Mouse (Mus musculus): ENCODE results near the gene Hmbs.
A peak's percentile ranks its signal among the peaks of the same experiment; 100 is the strongest.
"Not testable (repeated sequence)": the region's sequence is repeated elsewhere in the genome, so short reads cannot be mapped to it uniquely, and the experiment has no call there.

Hmbs gene

DNA sequence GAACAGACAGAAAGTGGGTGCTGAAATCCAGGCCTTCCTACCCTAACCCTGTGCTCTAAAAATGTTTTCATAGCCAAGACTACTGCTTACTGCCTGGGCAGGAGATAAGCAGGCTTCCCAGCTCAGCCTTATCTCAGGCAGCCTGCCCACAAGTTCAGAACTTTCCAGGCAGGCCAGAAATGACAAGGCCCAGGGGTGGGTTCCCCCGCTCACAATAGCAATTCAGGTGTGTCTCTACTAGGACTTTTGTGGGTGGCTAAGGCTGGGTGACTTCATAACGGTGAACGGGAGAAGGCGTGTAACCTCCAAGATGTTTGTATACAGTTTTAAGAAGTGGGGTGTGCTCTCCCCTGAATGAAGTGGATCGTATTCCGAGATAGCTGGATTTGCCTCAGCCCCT lies 738 bp downstream of the Hmbs start:
- peak in 1 of 2 experiments; percentile 22 for DNase-seq

DNA sequence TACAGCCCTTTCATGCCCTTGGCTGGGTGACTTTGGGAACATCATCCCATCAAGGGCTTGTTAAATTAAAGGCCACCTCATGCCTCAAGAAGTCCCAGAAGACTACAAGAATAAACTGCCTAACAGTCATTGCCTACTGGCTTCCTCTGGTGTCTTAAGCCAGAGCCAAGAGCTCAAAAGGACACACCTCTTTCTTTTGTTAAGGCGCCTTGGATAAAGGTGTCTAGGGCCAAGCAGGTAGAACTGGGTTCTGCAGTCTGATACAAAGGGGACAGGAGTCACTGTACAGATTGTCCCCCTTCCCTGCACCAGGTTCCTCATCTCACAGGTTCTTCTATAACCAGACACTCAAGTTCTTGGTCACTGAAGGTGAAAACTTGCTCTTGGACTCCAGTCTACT lies 1.4 kb downstream of the Hmbs start:
- DNase-seq: no peak

DNA sequence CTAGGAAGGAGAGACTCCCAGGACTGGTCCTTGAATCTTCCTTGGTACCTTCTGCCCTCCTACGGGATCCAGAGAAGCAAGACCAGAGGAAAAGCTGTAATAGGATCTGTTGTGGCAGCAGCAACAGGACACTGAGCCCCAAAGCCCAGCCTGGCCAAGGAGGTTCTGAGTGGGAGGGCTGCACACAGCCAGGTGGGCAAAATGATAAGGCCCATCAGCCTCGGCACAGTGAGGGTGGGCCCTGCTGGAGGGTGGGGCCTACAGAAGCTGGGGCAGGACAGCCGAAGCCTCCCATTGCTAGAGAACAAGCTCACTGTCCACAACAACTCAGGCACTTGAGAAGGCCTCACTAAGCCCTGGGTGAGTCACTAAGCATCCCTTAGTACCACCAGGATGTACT lies 1.9 kb downstream of the Hmbs start:
- no peak for DNase-seq

DNA sequence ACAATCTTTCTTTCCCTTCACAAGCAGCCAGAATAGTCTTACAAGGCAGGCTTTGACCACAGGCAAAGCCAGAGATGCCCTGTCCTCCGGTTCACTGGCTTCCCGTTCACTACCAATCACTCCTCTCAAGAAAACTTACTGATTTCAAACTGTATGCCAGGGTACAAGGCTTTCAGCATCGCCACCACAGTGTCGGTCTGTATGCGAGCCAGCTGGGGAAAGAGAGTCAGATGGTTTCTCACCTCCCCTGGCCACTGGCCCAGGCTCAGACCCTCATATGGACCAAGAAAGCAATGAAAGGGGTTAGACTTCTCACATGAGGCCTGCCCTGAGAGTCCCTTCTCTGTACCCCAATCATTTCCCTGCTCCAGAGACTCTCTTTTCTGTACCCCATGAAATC lies 2.5 kb downstream of the Hmbs start:
- DNase-seq: no peak

DNA sequence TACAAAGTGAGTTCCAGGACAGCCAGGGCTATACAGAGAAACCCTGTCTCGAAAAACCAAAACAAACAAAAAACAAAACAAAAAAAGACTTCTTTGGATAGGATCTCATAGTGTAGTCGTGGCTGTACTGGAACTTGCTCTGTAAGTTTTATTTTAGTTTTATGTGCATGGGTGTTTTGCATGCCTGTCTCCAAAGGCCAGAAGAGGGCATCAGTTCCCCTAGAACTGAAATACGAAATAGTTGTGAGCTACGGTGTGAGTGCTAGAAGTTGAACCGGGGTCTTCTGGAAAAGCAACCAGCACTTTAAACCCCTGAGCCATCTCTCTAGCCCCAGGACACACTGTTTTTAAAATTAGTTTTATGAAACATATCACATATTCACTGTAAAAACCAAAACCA lies 5.5 kb downstream of the Hmbs start:
- DNase-seq: no peak

DNA sequence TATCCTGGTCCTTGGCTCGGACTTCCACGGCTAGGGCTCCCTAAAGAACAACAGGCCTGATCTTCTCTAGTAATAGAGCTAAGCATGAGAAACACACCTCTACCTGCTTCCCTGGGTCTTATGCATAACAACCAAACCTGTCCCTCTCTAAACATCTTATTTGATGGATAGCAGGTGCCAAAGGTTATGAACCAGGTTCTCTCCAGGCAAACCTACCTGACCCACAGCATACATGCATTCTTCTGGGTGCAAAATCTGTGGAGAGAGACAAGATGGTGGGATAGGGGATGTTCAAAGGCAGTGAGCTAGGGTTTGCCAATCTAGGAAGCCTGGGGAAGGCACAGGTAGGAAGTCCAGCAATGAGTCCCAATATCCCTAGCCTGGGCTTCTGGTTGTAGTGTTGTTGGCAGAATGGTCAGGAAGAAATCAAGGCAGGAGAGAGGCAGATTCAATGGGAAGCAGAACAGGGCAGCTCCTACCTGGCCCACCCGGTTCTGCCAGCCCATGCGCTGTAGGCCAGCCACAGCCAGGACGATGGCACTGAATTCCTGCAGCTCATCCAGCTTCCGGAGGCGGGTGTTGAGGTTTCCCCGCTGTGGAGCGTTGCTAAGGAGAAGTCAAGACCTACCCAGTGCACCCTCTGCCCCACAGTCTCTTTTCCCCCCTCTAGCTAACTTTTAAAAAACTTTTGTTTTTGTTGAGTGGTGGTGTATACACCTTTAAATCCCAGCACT lies 6.4 kb downstream of the Hmbs start:
- no peak for DNase-seq

DNA sequence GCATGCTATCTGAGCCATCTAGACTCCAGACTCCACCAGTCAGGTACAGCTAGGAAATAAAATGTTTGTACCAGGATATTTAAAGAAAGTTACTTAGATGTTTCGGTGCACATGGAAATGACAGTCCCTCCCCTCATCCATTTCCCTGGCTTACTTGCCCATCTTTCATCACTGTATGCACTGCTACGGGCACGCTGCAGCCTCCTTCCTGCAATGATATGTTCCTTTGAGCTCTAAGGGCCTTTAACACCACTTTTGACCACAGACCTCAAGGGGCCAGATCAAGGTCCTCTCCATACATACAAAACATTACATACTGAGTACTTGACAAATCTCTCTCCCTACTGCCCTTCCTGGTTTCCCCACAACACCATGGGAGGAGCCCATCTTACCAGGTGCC lies 7.1 kb downstream of the Hmbs start:
- DNase-seq: no peak

DNA sequence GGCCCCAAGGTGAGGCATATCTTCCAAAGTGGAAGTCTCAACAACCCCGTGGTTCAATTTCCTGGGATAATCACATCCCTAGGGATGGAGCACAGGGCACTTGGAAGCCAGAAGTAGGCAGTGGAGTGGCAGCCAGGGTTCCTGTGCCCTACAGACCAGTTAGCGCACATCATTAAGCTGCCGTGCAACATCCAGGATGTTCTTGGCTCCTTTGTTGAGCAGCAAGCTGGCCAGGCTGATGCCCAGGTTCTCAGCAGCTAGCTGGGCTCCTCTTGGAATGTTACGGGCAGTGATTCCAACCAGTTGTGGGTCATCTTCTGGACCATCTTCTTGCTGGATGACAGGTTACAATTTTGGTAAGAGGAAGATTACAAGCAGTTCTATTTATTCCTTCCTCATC lies 7.5 kb downstream of the Hmbs start:
- not testable (repeated sequence) for DNase-seq

DNA sequence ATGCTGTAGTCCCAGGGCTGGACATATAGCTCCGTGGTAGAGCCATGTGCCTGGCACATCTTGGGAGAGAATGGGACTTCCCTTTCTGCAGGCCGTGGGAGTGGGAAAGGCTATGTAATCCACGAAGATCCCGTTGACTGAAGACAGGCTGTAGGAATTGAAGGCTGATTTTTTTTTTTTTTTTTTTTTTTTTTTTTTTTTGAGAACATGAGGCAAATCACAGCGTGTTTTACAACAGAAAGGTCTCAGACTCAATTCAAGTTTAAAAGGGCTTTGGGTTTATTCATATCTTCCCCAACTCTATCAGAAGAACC lies 8.0 kb downstream of the Hmbs start:
- DNase-seq: no peak

DNA sequence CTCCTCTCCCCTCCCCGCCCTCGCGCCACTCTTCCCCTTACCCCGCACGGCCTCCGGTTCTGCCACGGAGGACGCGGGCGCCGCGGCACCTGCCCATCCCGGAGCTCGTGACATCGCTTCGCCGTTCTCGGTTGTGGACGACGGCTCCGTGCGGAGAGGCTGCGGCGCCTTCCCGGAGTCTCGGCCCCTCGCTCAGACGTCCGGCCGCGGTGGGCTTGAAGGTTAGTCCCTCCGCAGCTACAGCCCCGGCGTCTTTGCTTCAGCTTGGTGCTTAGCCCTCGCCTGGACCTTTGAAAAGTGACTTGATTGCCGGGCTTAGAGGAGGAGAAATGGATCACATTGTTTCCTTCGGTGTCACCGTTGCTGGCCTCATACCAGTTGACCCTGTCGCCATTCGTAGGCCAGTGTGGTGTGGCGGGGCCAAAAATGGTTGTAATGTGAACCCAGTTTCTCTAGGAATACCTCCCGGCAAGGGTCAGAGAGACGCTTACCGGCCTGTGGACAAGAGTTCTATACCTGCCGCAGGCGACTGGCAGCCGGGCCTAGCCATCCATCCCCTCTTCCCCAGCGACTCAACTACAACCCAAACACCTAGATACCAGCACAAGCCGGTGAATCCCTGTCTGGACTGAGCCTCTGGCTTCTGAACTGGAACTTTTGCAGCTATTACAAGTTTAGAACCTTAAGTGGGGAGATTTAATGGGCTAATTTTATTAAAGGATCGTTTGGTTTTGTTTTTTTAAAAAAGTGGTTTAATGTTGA lies 8.5 kb downstream of the Hmbs start:
- DNase-seq: no peak

DNA sequence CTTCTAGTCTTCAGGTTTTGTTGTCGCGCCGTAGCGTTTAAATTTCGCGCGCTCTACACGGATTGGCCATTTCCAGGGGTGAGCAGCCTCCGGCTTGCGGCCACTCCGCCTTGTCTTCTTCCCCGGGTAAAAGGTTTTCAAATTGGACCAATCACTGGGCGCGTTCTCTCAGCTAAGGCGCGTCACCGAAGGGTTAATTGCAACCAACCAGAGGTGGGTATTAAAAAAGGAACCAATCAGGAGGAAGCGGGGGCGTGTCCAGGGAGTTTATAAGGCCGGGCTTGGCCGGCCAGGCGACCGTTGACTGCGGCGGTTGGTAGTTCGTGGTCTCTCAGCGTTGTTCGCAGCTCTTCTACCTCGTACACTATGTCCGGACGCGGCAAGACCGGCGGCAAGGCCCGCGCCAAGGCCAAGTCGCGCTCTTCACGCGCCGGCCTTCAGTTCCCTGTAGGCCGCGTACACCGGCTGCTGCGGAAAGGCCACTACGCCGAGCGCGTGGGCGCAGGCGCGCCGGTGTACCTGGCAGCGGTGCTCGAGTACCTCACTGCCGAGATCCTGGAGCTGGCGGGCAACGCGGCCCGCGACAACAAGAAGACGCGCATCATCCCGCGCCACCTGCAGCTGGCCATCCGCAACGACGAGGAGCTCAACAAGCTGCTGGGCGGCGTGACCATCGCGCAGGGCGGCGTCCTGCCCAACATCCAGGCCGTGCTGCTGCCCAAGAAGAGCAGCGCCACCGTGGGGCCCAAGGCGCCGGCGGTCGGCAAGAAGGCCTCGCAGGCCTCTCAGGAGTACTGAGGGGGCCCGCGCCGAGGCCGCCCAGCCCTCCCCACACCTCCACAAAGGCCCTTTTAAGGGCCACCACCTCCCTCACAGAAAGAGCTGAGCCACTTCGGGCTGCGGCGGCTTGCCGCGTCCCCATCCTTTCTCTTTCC lies 9.4 kb downstream of the Hmbs start, which contains the start of gene H2afx:
TSS of gene H2afx (plus strand) at position 299 of the 935 bp plus-strand sequence.
- DNase-seq: peak; percentile 98

DNA sequence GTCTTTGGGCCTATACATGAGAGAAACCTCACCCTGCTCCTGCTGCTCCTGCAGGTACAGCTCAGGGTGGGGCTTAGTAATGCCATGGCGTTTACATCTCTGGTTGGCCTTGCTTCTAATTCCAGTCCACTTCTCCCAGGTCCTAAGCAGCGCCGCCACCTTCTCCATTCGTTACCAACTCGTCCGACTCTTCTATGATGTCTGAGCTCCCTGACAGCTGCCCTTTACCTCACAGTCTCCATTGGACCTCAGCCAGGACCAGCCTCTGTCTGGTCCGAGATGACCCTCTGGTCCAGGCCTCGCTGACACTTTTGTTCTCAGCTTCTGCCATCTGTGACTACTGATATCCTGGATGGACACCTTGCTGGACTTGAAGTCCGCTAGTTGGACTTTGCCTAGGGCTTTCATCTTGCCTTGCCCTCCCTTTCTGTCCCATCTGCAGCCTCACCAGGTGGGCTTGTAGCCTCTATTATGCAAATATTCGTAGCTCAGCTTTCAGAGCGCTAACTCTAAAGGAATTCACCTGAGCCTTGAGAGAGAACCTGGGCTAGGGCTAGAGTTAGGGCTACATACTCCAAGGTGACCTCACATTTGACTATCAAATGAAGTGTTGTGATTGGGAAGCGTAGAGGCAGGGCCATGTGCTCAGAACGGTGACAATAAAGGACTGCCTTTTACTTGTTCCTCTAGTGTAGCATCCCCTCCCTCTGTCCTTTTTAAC lies 10.9 kb downstream of the Hmbs start:
- DNase-seq: no peak

DNA sequence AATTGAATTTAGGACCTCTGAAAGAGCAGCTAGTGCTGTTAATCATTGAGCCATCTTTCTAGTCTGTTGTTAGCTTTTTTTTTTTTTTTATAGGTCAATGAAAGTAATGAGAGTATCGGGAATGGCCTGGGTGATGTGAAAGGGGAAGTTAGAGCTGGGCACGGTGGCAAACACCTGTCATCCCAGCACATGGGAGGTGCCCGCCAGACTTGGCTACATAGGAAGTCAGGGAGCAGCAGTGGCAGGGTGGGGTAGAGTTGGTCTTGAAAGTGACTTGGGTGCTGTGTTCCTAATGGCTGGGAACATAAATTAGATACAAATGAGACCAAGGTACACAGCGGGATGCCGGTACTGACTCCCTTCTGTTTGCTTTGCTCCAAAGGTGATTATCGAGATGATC lies 13.3 kb downstream of the Hmbs start:
- DNase-seq: no peak

DNA sequence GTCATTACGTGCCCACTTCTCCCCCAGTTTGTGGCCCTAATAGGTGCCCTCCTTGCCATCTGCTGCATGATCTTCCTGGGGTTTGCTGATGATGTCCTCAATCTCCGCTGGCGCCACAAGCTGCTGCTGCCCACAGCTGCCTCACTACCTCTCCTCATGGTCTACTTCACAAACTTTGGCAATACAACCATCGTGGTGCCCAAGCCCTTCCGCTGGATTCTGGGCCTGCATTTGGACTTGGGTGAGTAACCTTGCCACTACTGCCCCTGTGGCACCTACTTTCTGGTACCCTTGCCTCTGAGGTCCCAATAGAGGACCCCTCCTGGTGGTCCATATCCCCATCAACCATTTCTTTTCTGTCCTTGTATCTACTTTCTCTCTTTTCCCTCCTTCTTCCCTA lies 16.1 kb downstream of the Hmbs start:
- no peak for DNase-seq

DNA sequence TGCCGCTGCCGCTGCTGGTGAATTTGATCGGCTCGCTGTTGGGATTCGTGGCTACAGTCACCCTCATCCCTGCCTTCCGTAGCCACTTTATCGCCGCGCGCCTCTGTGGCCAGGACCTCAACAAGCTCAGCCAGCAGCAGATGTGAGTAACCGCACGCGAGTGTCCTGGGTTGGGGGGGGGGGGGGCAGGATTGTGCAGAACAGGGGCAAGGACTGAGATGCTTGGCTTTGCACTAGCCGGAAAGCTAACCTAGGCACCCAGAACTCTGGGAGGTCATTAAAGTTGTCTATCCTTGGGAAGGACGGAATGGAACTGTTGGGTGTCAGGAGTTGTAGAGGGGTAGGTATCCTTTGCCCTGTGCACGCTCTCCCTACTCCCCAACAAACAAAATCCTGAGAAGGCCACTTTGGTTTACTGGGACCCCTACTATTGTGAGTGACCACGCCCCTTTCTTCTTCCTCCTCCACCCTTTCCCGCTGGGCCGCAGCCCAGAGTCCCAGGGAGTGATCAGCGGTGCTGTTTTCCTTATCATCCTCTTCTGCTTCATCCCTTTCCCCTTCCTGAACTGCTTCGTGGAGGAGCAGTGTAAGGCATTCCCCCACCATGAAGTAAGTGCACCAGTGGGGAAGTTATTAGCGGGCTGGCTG lies 16.8 kb downstream of the Hmbs start:
- peak; percentile 59 to 66 for DNase-seq

DNA sequence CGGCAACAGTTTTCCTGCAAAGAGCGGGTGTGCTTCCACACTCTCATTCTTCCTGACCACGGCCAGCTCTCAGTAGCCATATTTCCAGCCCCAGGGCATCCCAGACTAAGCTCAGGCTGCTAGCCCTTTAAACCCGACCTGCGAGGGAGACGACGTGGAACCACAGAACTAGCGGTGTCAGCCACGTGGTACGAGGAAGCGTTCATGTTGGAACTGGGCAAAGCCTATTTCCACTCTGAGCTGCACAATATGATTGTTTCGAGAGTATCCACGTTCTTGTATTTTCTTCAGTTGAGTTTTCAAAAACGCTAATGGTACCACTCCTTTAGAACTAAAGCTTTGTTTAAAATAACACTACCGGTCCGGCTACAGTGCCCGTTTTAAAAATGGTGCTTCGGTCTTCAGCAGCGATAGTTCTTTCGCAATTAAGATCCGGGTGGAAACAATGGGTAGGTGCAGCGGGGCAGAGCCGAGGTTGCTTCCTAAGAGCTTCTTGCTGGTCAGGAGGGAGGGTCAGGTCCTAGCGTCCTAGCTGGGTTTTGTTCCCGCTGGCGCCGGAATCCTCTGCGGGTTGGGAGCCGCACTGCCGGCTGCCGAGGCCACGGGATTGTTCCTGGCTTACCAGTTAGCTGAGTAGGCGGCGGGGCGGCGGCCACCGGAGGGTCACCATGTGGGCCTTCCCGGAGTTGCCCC lies 17.5 kb downstream of the Hmbs start:
- peak; percentile 86 to 89 for DNase-seq

DNA sequence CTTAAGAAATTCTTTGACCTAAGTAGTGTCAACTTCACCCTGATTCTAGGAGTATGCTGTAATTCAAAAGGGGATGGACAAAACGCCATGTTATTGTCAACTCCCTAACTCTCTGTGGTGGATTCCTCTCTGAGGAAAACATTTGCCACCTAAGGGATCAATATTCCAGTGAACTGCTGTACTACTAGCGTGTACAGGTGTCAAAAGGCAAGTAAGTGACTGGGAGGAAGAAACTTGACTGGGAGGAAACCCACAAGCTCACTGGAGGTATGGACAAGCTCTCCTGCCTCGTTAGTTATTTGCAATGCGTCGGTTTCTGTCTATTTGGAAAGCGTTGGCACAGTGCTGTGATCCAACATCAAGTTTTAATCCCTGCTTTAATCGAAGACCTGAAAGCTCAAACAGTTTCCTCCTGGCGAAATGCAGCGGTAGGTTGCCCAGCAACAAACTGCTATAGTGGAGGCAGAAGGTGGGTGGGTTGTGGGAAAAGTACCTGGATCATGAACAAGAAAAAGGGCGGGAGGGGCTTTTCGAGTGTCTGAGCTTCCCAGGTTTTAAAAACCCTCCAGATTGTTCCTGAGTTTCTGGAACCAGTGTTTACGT lies 18.2 kb downstream of the Hmbs start, which contains the start of gene Dpagt1:
TSS of gene Dpagt1 (plus strand) at position 252 of the 603 bp plus-strand sequence.
- no peak for DNase-seq

DNA sequence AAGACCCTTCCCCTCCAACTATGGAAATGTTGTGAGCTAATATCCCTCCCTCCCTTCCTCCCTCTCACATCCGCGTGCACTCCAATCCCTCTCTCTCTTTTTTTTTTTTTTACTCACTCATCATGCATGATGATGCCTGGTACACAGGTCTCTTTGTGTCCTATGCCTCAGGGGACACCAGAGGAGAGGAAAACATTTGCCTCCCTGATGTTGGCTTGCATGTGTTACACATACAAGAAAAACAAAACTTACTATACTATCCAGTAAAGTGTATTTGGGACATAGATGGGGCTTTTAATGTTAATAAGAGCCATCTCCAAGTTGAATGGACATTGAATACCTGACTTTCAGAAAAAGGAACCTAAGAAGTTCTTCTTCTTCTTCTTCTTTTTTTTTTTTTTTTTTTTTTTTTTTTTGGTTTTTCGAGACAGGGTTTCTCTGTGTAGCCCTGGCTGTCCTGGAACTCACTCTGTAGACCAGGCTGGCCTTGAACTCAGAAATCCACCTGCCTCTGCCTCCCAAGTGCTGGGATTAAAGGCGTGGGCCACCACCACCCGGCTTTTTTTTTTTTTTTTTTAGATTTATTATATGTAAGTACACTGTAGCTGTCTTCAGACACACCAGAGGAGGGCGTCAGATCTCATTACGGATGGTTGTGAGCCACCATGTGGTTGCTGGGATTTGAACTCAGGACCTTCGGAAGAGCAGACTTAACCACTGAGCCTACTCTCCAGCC lies 18.8 kb downstream of the Hmbs start:
- DNase-seq: not testable (repeated sequence)

DNA sequence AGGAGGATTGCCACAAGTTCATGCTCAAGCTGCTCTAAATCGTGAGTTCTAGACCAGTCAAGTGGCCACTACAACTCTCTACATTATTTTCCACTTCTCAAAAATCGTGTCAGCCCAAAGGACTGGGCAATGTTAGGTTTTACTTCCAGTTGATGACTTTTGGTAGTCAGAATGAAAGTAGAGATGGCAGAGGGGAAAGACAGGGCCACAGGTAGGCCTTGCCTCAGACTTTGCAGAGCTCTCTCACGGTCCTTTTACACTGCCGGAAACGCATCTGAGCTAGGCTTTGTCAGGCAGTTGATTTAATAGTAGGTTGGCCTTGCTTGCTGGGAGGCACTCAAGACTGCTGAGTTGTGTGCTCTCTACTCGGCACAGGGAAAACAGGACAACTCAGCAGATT lies 19.9 kb downstream of the Hmbs start:
- DNase-seq: no peak

DNA sequence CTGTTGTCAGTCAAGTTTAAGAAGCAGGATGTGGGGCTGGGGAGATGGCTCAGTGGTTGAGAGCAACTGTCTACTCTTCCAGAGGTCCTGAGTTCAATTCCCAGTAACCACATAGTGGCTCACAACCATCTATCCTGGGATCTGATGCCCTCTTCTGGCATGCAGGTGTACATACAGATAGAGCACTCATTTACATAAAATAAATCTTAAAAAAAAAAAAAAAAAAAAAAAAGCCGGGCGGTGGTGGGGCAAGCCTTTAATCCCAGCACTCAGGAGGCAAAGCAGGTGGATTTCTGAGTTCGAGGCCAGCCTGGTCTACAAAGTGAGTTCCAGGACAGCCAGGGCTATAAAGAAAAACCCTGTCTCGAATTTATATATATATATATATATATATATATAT lies 20.4 kb downstream of the Hmbs start:
- not testable (repeated sequence) for DNase-seq

DNA sequence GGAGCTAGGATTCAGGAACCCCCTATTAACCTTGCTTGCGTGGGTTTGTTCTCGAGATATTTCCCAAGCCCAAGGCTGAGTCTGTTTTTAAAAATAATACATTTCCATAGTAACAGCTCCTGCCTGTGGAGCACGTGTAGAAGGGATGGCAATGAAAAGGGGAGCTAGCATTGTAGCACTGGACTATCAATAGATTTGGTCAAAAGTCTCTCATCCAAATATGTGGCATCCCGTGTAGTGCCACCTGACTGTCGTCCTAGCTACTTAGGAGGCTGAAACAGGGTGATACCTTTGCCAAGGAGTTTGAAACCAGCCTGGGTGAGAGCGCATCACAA lies 23.3 kb downstream of the Hmbs start:
- no peak for DNase-seq
